Mouse (Mus musculus): ENCODE results near the gene Ctnnd2. TPM values are rescaled to one million over a fixed set of nuclear protein-coding genes. Genes with fewer than 3 reads are reported as not detected.

Ctnnd2 gene
- polyA plus RNA-seq, 1 experiment from 2014 or later: 17.2 TPM

- Histone ChIP-seq H3K4me3 (ENCODE audit: low read length) (no peak overlapping the region), H3K4me1 (replicated peaks; ENCODE audit: control insufficient read depth, insufficient read depth, low read length) (no peaks in the 10 kb centered on the region), H3K27ac (ENCODE audit: low read length) (no peak overlapping the region), H3K27me3 (ENCODE audit: control insufficient read depth, insufficient read depth, low read depth, low read length) (no peaks in the 10 kb centered on the region), H3K4me2 (ENCODE audit: low read depth, low read length) (no peak overlapping the region), H3K9ac (ENCODE audit: low read length) (no peak overlapping the region), H3K9me3 (ENCODE audit: control insufficient read depth, low read length) (no peaks in the 10 kb centered on the region), H3K36me3 (ENCODE audit: control insufficient read depth, insufficient read depth, low read length) (no peaks in the 10 kb centered on the region)
- ATAC-seq (ENCODE audit: low read depth): no peak
- WGBS: 85% methylated on average over 5 of the region's 5 CpGs
Measured at GRCm38 (mm10) chr15:31051496-31051895, 879.1 kb downstream of the Ctnnd2 start.

- Histone ChIP-seq H3K4me2 (ENCODE audit: low read depth, low read length) (no peak overlapping the region), H3K9me3 (ENCODE audit: control insufficient read depth, low read length) (no peaks in the 10 kb centered on the region), H3K4me3 (ENCODE audit: low read length) (no peak overlapping the region), H3K4me1 (replicated peaks; ENCODE audit: control insufficient read depth, insufficient read depth, low read length) (no peaks in the 10 kb centered on the region), H3K27ac (ENCODE audit: low read length) (no peak overlapping the region), H3K36me3 (ENCODE audit: control insufficient read depth, insufficient read depth, low read length) (no peaks in the 10 kb centered on the region), H3K9ac (ENCODE audit: low read length) (no peak overlapping the region), H3K27me3 (ENCODE audit: control insufficient read depth, insufficient read depth, low read depth, low read length) (no peaks in the 10 kb centered on the region)
- no peak for ATAC-seq (ENCODE audit: low read depth)
- 53% methylated on average over 3 of the region's 3 CpGs for WGBS
Measured at GRCm38 (mm10) chr15:31056145-31056544, 883.8 kb downstream of the Ctnnd2 start.

DNA sequence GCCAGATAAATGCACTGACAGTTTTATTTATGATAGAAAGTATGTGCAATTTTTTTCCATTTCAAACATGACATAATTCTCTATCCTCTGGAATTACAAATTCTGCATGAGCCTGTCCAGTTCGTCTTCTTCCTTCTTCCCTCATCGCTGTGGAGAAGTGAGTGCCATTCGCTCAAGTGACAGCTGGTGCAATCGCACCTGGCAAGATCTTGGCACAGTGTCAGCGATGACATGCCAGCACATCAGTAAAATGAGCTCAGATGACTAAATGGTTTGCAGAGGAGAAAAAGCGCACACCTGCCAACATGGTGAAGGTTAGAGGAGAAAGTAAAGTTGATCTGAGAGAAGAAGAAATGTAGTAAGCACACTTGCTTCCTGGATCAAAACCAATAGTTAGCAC, 885.9 kb downstream of the Ctnnd2 start:
- 79% methylated on average over 6 of the region's 6 CpGs for WGBS
- ATAC-seq (ENCODE audit: low read depth): no peak
- no peaks in the 10 kb centered on the region for H3K27me3 ChIP-seq (ENCODE audit: control insufficient read depth, insufficient read depth, low read depth, low read length)
- no peak overlapping the region for H3K9ac ChIP-seq (ENCODE audit: low read length)
- no peak overlapping the region for H3K4me3 ChIP-seq (ENCODE audit: low read length)
- no peak overlapping the region for H3K4me2 ChIP-seq (ENCODE audit: low read depth, low read length)
- H3K36me3 ChIP-seq (ENCODE audit: control insufficient read depth, insufficient read depth, low read length): no peaks in the 10 kb centered on the region
- no peaks in the 10 kb centered on the region for H3K4me1 ChIP-seq (replicated peaks; ENCODE audit: control insufficient read depth, insufficient read depth, low read length)
- H3K27ac ChIP-seq (ENCODE audit: low read length): no peak overlapping the region
- no peaks in the 10 kb centered on the region for H3K9me3 ChIP-seq (ENCODE audit: control insufficient read depth, low read length)

DNA sequence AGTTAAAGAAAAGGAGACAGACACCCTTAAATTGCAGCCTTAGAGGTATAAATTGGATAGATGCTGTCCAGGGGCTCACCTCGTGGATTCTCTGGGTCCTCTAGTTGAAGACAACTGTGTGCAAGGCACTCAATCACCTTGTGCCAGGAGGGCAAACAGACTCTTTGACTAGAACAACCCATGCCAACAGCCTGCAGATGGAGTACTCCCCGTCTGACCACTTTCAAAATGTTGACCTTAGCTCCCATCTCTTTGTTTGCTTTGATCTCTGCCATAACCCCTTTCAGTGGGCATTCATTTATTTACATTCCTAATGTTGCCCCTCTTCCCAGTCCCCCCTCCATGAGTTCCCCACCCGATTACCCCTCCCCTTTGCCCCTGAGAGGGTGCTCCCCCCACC, 891.3 kb downstream of the Ctnnd2 start:
- Histone ChIP-seq H3K9me3 (ENCODE audit: control insufficient read depth, low read length) (no peaks in the 10 kb centered on the region), H3K9ac (ENCODE audit: low read length) (no peak overlapping the region), H3K36me3 (ENCODE audit: control insufficient read depth, insufficient read depth, low read length) (no peaks in the 10 kb centered on the region), H3K27me3 (ENCODE audit: control insufficient read depth, insufficient read depth, low read depth, low read length) (no peaks in the 10 kb centered on the region), H3K4me1 (replicated peaks; ENCODE audit: control insufficient read depth, insufficient read depth, low read length) (no peaks in the 10 kb centered on the region), H3K4me3 (ENCODE audit: low read length) (no peak overlapping the region), H3K27ac (ENCODE audit: low read length) (no peak overlapping the region), H3K4me2 (ENCODE audit: low read depth, low read length) (no peak overlapping the region)
- 27% methylated on average over 3 of the region's 3 CpGs for WGBS
- ATAC-seq (ENCODE audit: low read depth): peak; percentile 51

DNA sequence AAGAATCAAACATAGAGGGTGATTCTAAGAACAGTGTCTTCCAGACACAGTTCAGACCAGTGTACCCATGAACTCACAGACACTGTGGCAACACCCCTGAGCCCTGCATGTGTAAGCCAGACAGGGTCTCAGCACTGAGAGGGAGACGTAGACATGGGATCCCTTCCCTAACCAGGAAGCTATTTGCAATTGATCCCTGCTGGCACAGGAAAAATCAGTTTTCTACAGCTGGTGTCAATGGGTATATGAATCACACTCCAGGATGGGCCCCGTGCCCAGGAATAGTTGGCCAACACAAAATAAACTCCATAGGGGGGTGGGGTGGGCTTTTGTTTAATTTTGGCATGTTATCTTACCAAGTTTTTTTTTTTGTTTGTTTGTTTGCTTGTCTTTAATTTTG, 895.7 kb downstream of the Ctnnd2 start:
- H3K4me3 ChIP-seq (ENCODE audit: low read length): no peak overlapping the region
- WGBS: 47% methylated on average over 2 of the region's 2 CpGs
- no peaks in the 10 kb centered on the region for H3K9me3 ChIP-seq (ENCODE audit: control insufficient read depth, low read length)
- no peaks in the 10 kb centered on the region for H3K36me3 ChIP-seq (ENCODE audit: control insufficient read depth, insufficient read depth, low read length)
- no peak overlapping the region for H3K9ac ChIP-seq (ENCODE audit: low read length)
- H3K4me2 ChIP-seq (ENCODE audit: low read depth, low read length): no peak overlapping the region
- H3K4me1 ChIP-seq (replicated peaks; ENCODE audit: control insufficient read depth, insufficient read depth, low read length): no peaks in the 10 kb centered on the region
- H3K27me3 ChIP-seq (ENCODE audit: control insufficient read depth, insufficient read depth, low read depth, low read length): no peaks in the 10 kb centered on the region
- peak; percentile 36; the same call in 1 of the 2 replicates for ATAC-seq (ENCODE audit: low read depth)
- no peak overlapping the region for H3K27ac ChIP-seq (ENCODE audit: low read length)

GRCm38 (mm10) chr15:31070311-31070710, 897.9 kb downstream of the Ctnnd2 start:
- H3K4me2 ChIP-seq (ENCODE audit: low read depth, low read length): no peak overlapping the region
- no peaks in the 10 kb centered on the region for H3K9me3 ChIP-seq (ENCODE audit: control insufficient read depth, low read length)
- no peak overlapping the region for H3K27ac ChIP-seq (ENCODE audit: low read length)
- no peaks in the 10 kb centered on the region for H3K27me3 ChIP-seq (ENCODE audit: control insufficient read depth, insufficient read depth, low read depth, low read length)
- H3K9ac ChIP-seq (ENCODE audit: low read length): no peak overlapping the region
- no peak overlapping the region for H3K4me3 ChIP-seq (ENCODE audit: low read length)
- no peak for ATAC-seq (ENCODE audit: low read depth)
- no peaks in the 10 kb centered on the region for H3K36me3 ChIP-seq (ENCODE audit: control insufficient read depth, insufficient read depth, low read length)
- H3K4me1 ChIP-seq (replicated peaks; ENCODE audit: control insufficient read depth, insufficient read depth, low read length): no peaks in the 10 kb centered on the region
- 79% methylated on average over 5 of the region's 5 CpGs for WGBS
